In genomic region chr17:88652702-88653374, GRCm38 (mm10) we compare ENCODE assay signal across 8 mouse cellular contexts. TPM values are rescaled to one million over a fixed set of nuclear protein-coding genes. Genes with fewer than 3 reads are reported as not detected.
DNase-seq lines count a peak whose midpoint lies in the region; ATAC-seq and TF ChIP-seq lines count a peak whose summit lies in the region.

No protein-coding gene starts in this region.

- H3K36me3 ChIP-seq in ES-E14 (ENCODE audit: control insufficient read depth, insufficient read depth, low read length, poor library complexity, severe bottlenecking) = no peaks in the 10 kb centered on the region
- no peaks in the 10 kb centered on the region for H3K36me3 ChIP-seq in forebrain, embryonic 16.5 days (ENCODE audit: control insufficient read depth, insufficient read depth)
- H3K36me3 ChIP-seq in hindbrain, embryonic 14.5 days (replicated peaks; ENCODE audit: control insufficient read depth, insufficient read depth) = no peaks in the 10 kb centered on the region

- peak overlapping the region; percentile 35 for H3K4me2 ChIP-seq in forebrain, embryonic 16.5 days (ENCODE audit: low read length)
- peak overlapping the region; percentile 35 for H3K4me2 ChIP-seq in hindbrain, embryonic 14.5 days (replicated peaks)

- no peak overlapping the region for H3K4me3 ChIP-seq in ES-E14 (ENCODE audit: insufficient read depth in 1 of 2, low read depth in 1 of 2, low read length in 2 of 2, poor library complexity in 1 of 2, severe bottlenecking in 1 of 2)
- H3K4me3 ChIP-seq in forebrain, embryonic 16.5 days (replicated peaks; ENCODE audit: low read length) = peak overlapping the region; percentile 2; the same call in 1 of the 2 replicates
- H3K4me3 ChIP-seq in hindbrain, embryonic 14.5 days (replicated peaks; ENCODE audit: low read length) = no peak overlapping the region

- no peak overlapping the region for H3K9ac ChIP-seq in ES-E14 (ENCODE audit: insufficient read depth, low read depth, low read length, poor library complexity, severe bottlenecking)
- H3K9ac ChIP-seq in forebrain, embryonic 16.5 days (replicated peaks; ENCODE audit: low read depth, low read length) = 0 out of 2 replicates have a peak overlapping the region, but pooled peaks have one; percentile 9
- peak overlapping the region; percentile 40; the same call in 1 of the 2 replicates for H3K9ac ChIP-seq in hindbrain, embryonic 14.5 days

- DNase-seq in ES-E14 (ENCODE audit: low read depth, low spot score) = peak; percentile 80
- peak; percentile 41 for DNase-seq in c-Kit-positive CD71-positive TER-119-positive erythroid progenitor cells, embryonic 14.5 days (ENCODE audit: low spot score)
- DNase-seq in hindbrain, embryonic 14.5 days (ENCODE audit: low spot score) = peak; percentile 95
- DNase-seq in layer of hippocampus, postnatal 25 days (ENCODE audit: extremely low spot score in 1 of 2, low spot score in 1 of 2) = peak; percentile 89 to 99
- peak; percentile 62 for DNase-seq in lung, postnatal 25 days (ENCODE audit: low spot score)
- DNase-seq in retina, postnatal 7 days (ENCODE audit: low read depth, low spot score) = peak; percentile 57
- DNase-seq in urinary bladder, postnatal 14 days (ENCODE audit: low spot score) = peak; percentile 77

- in situ Hi-C loops in ES-E14 (cut with MboI; ENCODE audit: low sequenced_read_pairs in 2 of 2, unreplicated experiment in 2 of 2) = loop anchor here in 1 of 2 experiments (5.0 kb wide), 1 partner anchor 99 kb away; no protein-coding TSS in a partner anchor

- H3K27ac ChIP-seq in ES-E14 (ENCODE audit: insufficient read depth, low read depth, low read length, poor library complexity, severe bottlenecking) = no peak overlapping the region
- no peak overlapping the region for H3K27ac ChIP-seq in forebrain, embryonic 16.5 days (ENCODE audit: low read length)
- peak overlapping the region; percentile 45; the same call in 1 of the 2 replicates for H3K27ac ChIP-seq in hindbrain, embryonic 14.5 days

- H3K4me1 ChIP-seq in ES-E14 (ENCODE audit: control insufficient read depth in 2 of 2, insufficient read depth in 2 of 2, low read length in 2 of 2, poor library complexity in 1 of 2) = no peaks in the 10 kb centered on the region
- H3K4me1 ChIP-seq in forebrain, embryonic 16.5 days (replicated peaks; ENCODE audit: control insufficient read depth, insufficient read depth, low read length) = peaks cover 6% of the 10 kb centered on the region
- H3K4me1 ChIP-seq in hindbrain, embryonic 14.5 days (replicated peaks; ENCODE audit: control insufficient read depth, insufficient read depth, low read length) = peaks cover 6% of the 10 kb centered on the region; the same call in 1 of the 2 replicates

- H3K27me3 ChIP-seq in forebrain, embryonic 16.5 days (replicated peaks; ENCODE audit: control insufficient read depth, insufficient read depth, low read length) = no peaks in the 10 kb centered on the region
- no peaks in the 10 kb centered on the region for H3K27me3 ChIP-seq in hindbrain, embryonic 14.5 days (ENCODE audit: control insufficient read depth, insufficient read depth, low read length)

- ATAC-seq in forebrain, embryonic 16.5 days = peak; percentile 82
- peak; percentile 78 for ATAC-seq in hindbrain, embryonic 14.5 days (ENCODE audit: low FRiP score)

- WGBS in forebrain, embryonic 16.5 days = 17% methylated on average over 21 of the region's 21 CpGs
- WGBS in hindbrain, embryonic 14.5 days = 19% methylated on average over 21 of the region's 21 CpGs

- no peaks in the 10 kb centered on the region for H3K9me3 ChIP-seq in ES-E14 (ENCODE audit: control insufficient read depth, insufficient read depth, low read depth, low read length)
- no peaks in the 10 kb centered on the region for H3K9me3 ChIP-seq in forebrain, embryonic 16.5 days (ENCODE audit: control insufficient read depth, low read length)
- no peaks in the 10 kb centered on the region for H3K9me3 ChIP-seq in hindbrain, embryonic 14.5 days (ENCODE audit: control insufficient read depth, low read length)

TF ChIP-seq in ES-E14, 5 proteins besides CTCF, POLR2A, EP300 and RAD21:
- TF ChIP-seq ZC3H11A (IDR thresholded peaks at IDR 0.05; ENCODE audit: borderline replicate concordance, low read depth, low read length) (peak; percentile 83; the same call in 1 of the 2 replicates), MAFK (IDR thresholded peaks at IDR 0.05; ENCODE audit: insufficient read depth, low read depth, low read length) (no peak)

RNA-seq across cellular contexts. Expression of gene Gtf2a1l, which starts 15.6 kb away (rescaled TPM):
- 0.69 and 0.80 TPM in 2 replicates for total RNA-seq in ES-E14 (2012; rRNA removed)
- polyA plus RNA-seq in forebrain, embryonic 16.5 days (2015; fragmentation: Nextera tagmentation; extraction: Ambion mirVana) = 0.21 and 0.22 TPM in 2 replicates
- polyA plus RNA-seq in hindbrain, embryonic 14.5 days (2014; fragmentation: Nextera tagmentation; extraction: Ambion mirVana) = 0.27 and 0.30 TPM in 2 replicates
- under 1 TPM; 0.22 to 0.49 TPM for total RNA-seq in layer of hippocampus, postnatal 25 days (2021)

RNA-seq across cellular contexts. Expression of gene Ston1, which starts 55.4 kb away (rescaled TPM):
- 4.0 and 4.5 TPM in 2 replicates for total RNA-seq in ES-E14 (2012; rRNA removed)
- polyA plus RNA-seq in forebrain, embryonic 16.5 days (2015; fragmentation: Nextera tagmentation; extraction: Ambion mirVana) = 1.6 and 1.7 TPM in 2 replicates
- 2.3 and 3.4 TPM in 2 replicates for polyA plus RNA-seq in hindbrain, embryonic 14.5 days (2014; fragmentation: Nextera tagmentation; extraction: Ambion mirVana)
- total RNA-seq in layer of hippocampus, postnatal 25 days (2021) = 10 to 100 TPM; 13.3 to 13.8 TPM

Comparison
In these comparisons a context has a peak if more than half of its experiments do, and no peak if none do; other contexts are left out.
1. DNase-seq: peak in every context shown above with its lines; median percentile 95 in hindbrain, embryonic 14.5 days; 94 in layer of hippocampus, postnatal 25 days; 80 in ES-E14; 77 in urinary bladder, postnatal 14 days; 62 in lung, postnatal 25 days; 57 in retina, postnatal 7 days; 41 in c-Kit-positive CD71-positive TER-119-positive erythroid progenitor cells, embryonic 14.5 days.